Mouse (Mus musculus) frontal cortex, postnatal 14 days (tissue): Measurements from ENCODE around the gene Krtap10-4.
"Not testable (repeated sequence)": the region's sequence is repeated elsewhere in the genome, so short reads cannot be mapped to it uniquely, and the experiment has no call there.

Source experiments
- DNase-seq, 2 experiments: peaks; one replicate each; pipeline ENCODE4 v3.0.0; 2022; ENCODE audit warnings: low spot score in 2 of 2

Gene Krtap10-4

GRCm38 (mm10) chr10:77826951-77827350 lies at the start of gene Krtap10-4:
Krtap10-4 (minus strand) TSS chr10:77827095.
- DNase-seq, result no peak

GRCm38 (mm10) chr10:77869651-77870050 lies 42.8 kb upstream of the Krtap10-4 start:
- DNase-seq, result no peak

GRCm38 (mm10) chr10:77867546-77867945 lies 40.7 kb upstream of the Krtap10-4 start:
- no peak for DNase-seq

- no peak for DNase-seq
These were observed 37.9 kb upstream of the Krtap10-4 start for GRCm38 (mm10) chr10:77864762-77865143.

- DNase-seq, result no peak
These were observed 37.3 kb upstream of the Krtap10-4 start for GRCm38 (mm10) chr10:77864067-77864761.

- DNase-seq, result no peak
These were observed 34.8 kb upstream of the Krtap10-4 start, which contains the start of gene Gm3285 for GRCm38 (mm10) chr10:77861675-77862074. Gm3285 (plus strand) TSS chr10:77861975.

GRCm38 (mm10) chr10:77852559-77852958 lies 25.7 kb upstream of the Krtap10-4 start, which contains the start of gene Gm10318:
Gm10318 (plus strand) TSS chr10:77852859.
- DNase-seq, result no peak

GRCm38 (mm10) chr10:77847538-77847937 lies 20.6 kb upstream of the Krtap10-4 start:
- no peak for DNase-seq

GRCm38 (mm10) chr10:77846961-77847360 lies 20.1 kb upstream of the Krtap10-4 start:
- no peak for DNase-seq

GRCm38 (mm10) chr10:77846503-77846902 lies 19.6 kb upstream of the Krtap10-4 start, which contains the start of gene Gm36176:
Gm36176 (plus strand) TSS chr10:77846803.
- no peak for DNase-seq

- no peak for DNase-seq
These were observed 12.1 kb upstream of the Krtap10-4 start for GRCm38 (mm10) chr10:77839006-77839405.

GRCm38 (mm10) chr10:77835647-77836046 lies 8.8 kb upstream of the Krtap10-4 start, which contains the start of gene Krtap10-10:
Krtap10-10 (plus strand) TSS chr10:77835947.
- no peak for DNase-seq

GRCm38 (mm10) chr10:77819203-77819602 lies 7.7 kb downstream of the Krtap10-4 start:
- no peak for DNase-seq

- no peak for DNase-seq
These were observed 8.4 kb downstream of the Krtap10-4 start for GRCm38 (mm10) chr10:77818523-77818922.

- no peak for DNase-seq
These were observed 11.4 kb downstream of the Krtap10-4 start for GRCm38 (mm10) chr10:77815514-77815913.

- DNase-seq, result no peak
These were observed 12.5 kb downstream of the Krtap10-4 start, which contains the start of gene Gm2696 for GRCm38 (mm10) chr10:77814382-77814781. Gm2696 (plus strand) TSS chr10:77814682.

GRCm38 (mm10) chr10:77811743-77812142 lies 15.2 kb downstream of the Krtap10-4 start, which contains the start of gene Gm9507:
Gm9507 (minus strand) TSS chr10:77811843.
- DNase-seq, result no peak

GRCm38 (mm10) chr10:77804095-77804494 lies 22.8 kb downstream of the Krtap10-4 start:
- DNase-seq, result no peak

- DNase-seq, result no peak
These were observed 27.9 kb downstream of the Krtap10-4 start, which contains the start of gene Gm19668 for GRCm38 (mm10) chr10:77798921-77799508. Gm19668 (minus strand) TSS chr10:77799133.

- DNase-seq, result not testable (repeated sequence)
These were observed 28.6 kb downstream of the Krtap10-4 start for GRCm38 (mm10) chr10:77798164-77798920.

GRCm38 (mm10) chr10:77797677-77798076 lies 29.2 kb downstream of the Krtap10-4 start:
- DNase-seq, result no peak

GRCm38 (mm10) chr10:77794976-77795375 lies 31.9 kb downstream of the Krtap10-4 start, which contains the start of gene Gm9639:
Gm9639 (minus strand) TSS chr10:77795076.
- no peak for DNase-seq
